Mouse (Mus musculus): Measurements from ENCODE around the gene Tnfrsf22.

DNA sequence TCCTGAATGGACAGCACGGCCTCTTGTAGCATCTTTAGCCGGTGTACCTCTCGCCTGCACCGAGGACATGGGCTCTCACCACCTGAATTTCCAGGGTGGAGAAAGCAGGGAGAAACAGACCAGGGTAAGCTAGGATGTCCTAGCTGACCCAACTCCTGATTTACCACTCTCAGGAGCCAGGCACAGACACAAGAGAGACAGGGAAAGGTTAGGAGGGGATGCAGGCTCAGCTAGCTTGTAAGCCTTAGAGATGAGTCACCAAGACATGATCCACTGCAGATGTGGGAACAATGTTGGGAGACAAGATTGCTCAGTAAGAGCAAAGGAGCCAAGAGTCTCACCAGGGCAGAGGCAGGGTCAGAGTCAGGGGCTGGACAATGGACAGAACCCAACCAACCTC lies 42.4 kb upstream of the Tnfrsf22 start:
- TF ChIP-seq POLR2A (IDR thresholded peaks at IDR 0.05; ENCODE audit: insufficient read length, low read depth) (no peak), POLR2AphosphoS2 (IDR thresholded peaks at IDR 0.05; ENCODE audit: insufficient read length, low read depth) (no peak), E2F4 (IDR thresholded peaks at IDR 0.05; ENCODE audit: insufficient read depth) (no peak)

Measured in myocyte (in vitro differentiated cells).